Mouse (Mus musculus) cerebellum, adult 2 months (tissue): ENCODE data around the gene Ssbp1. TPM values are rescaled to one million over a fixed set of nuclear protein-coding genes. Genes with fewer than 3 reads are reported as not detected.

Source experiments
- DNase-seq, 2 experiments: peaks; one replicate each; pipeline ENCODE4 v3.0.0; 2021
- H3K27ac ChIP-seq: fragments of 200-500 bp; 2 replicates; pipeline ENCODE4 v1.5.1; 2012; ENCODE audit warnings: low read length, control low read depth, inconsistent platforms; ENCODE audit not compliant: insufficient read depth
- H3K27me3 ChIP-seq: fragments of 200-500 bp; 2 replicates; pipeline ENCODE4 v1.6.1; 2012; ENCODE audit warnings: inconsistent platforms, mild to moderate bottlenecking, low read length, moderate library complexity; ENCODE audit not compliant: control insufficient read depth, insufficient read depth
- H3K4me1 ChIP-seq: fragments of 200-500 bp; 2 replicates; pipeline ENCODE4 v1.6.1; 2011; ENCODE audit warnings: low read length; ENCODE audit not compliant: control insufficient read depth, insufficient read depth
- H3K4me3 ChIP-seq: fragments of 200-500 bp; replicated peaks from 2 replicates; pipeline ENCODE3; 2011; ENCODE audit warnings: mild to moderate bottlenecking, low read depth, low read length, control low read depth; ENCODE audit not compliant: insufficient read depth
- CTCF ChIP-seq: fragments of 200-500 bp; IDR thresholded peaks from 2 replicates; pipeline ENCODE4 v1.5.1; 2011; ENCODE audit warnings: low read depth, mild to moderate bottlenecking, control low read depth, low read length, moderate library complexity, borderline replicate concordance; ENCODE audit not compliant: insufficient read depth
- POLR2A ChIP-seq: fragments of 200-500 bp; IDR thresholded peaks from 2 replicates; pipeline ENCODE4 v1.6.1; 2011; ENCODE audit warnings: low read length, control low read depth, borderline replicate concordance; ENCODE audit not compliant: insufficient read depth
- WGBS: fragments of 180-500 bp; shearing (Covaris S2); methylation state at CpG from one replicate; pipeline ENCODE4 v1.1.7; 2018; 5-methylcytosine and 5-hydroxymethylcytosine counted together
- polyA plus RNA-seq: library from polyadenylated mRNA; depleted of rRNA; stranded (reverse); fragments of >200 nt; gene quantifications from 2 replicates; pipeline ENCODE4 v1.2.3, GENCODE M21; 2012; rRNA removed

Gene Ssbp1
- polyA plus RNA-seq, 1 experiment, result 47.0 TPM

- Histone ChIP-seq H3K27me3 (no peaks in the 10 kb centered on the region), H3K4me3 (no peak overlapping the region), H3K27ac (no peak overlapping the region), H3K4me1 (no peaks in the 10 kb centered on the region)
- TF ChIP-seq POLR2A (no peak), CTCF (no peak)
- no peak for DNase-seq
- 100% methylated on average over 1 of the region's 1 CpGs for WGBS
Observed at GRCm38 (mm10) chr6:40479705-40480104, 8.6 kb downstream of the Ssbp1 start.

- H3K27ac ChIP-seq, result no peak overlapping the region
- no peaks in the 10 kb centered on the region for H3K4me1 ChIP-seq
- H3K27me3 ChIP-seq, result no peaks in the 10 kb centered on the region
- no peak overlapping the region for H3K4me3 ChIP-seq
- 87% methylated on average over 5 of the region's 5 CpGs for WGBS
- DNase-seq, result no peak
- no peak for TF ChIP-seq POLR2A
Observed at GRCm38 (mm10) chr6:40482318-40482717, 11.2 kb downstream of the Ssbp1 start.

GRCm38 (mm10) chr6:40490933-40491332 is 19.8 kb downstream of the Ssbp1 start, which contains the start of gene Tas2r137:
Gene Tas2r137 (plus strand): TSS chr6:40491233.
- no peak for TF ChIP-seq CTCF
- TF ChIP-seq POLR2A, result no peak

GRCm38 (mm10) chr6:40493229-40493628 is 22.1 kb downstream of the Ssbp1 start, which contains the start of gene Tas2r108:
Gene Tas2r108 (plus strand): TSS chr6:40493529.
- Histone ChIP-seq H3K27ac (no peak within 1 kb of the TSS), H3K4me1 (no peaks in the 10 kb centered on the region), H3K4me3 (no peak within 1 kb of the TSS), H3K27me3 (no peaks in the 10 kb centered on the region)
- DNase-seq, result no peak
- TF ChIP-seq CTCF, result no peak
- no peak for TF ChIP-seq POLR2A
- 93% methylated on average over 3 of the region's 3 CpGs for WGBS

More at GRCm38 (mm10) chr6:40490933-40491332, 19.8 kb downstream of the Ssbp1 start, which contains the start of gene Tas2r137:
- Histone ChIP-seq H3K27ac (no peak within 1 kb of the TSS), H3K4me3 (no peak within 1 kb of the TSS), H3K27me3 (no peaks in the 10 kb centered on the region), H3K4me1 (no peaks in the 10 kb centered on the region)
- DNase-seq, result no peak

- H3K27ac ChIP-seq, result no peak within 1 kb of the TSS
- H3K27me3 ChIP-seq, result no peaks in the 10 kb centered on the region
- no peaks in the 10 kb centered on the region for H3K4me1 ChIP-seq
- WGBS, result 61% methylated on average over 1 of the region's 1 CpGs
- no peak within 1 kb of the TSS for H3K4me3 ChIP-seq
- TF ChIP-seq POLR2A (no peak), CTCF (no peak)
- no peak for DNase-seq
Observed at GRCm38 (mm10) chr6:40519408-40519807, 48.3 kb downstream of the Ssbp1 start, which contains the start of gene Prss37. Gene Prss37 (minus strand): TSS chr6:40519508.

Other genes with a start within 250 kb of the Ssbp1 start
- gene Agk, start 146.2 kb upstream of the Ssbp1 start, polyA plus RNA-seq, result 34.8 and 40.9 TPM in 2 replicates
- 64.6 and 67.0 TPM in 2 replicates for gene E330009J07Rik, start 35.2 kb upstream of the Ssbp1 start, polyA plus RNA-seq
- gene Wee2, start 32.3 kb upstream of the Ssbp1 start, polyA plus RNA-seq, result 0.28 and 0.41 TPM in 2 replicates
- gene Tas2r137, start 19.9 kb downstream of the Ssbp1 start, polyA plus RNA-seq, result 0.36 TPM in 1 of 2 replicates, not detected in the other
- gene Tas2r108, start 22.2 kb downstream of the Ssbp1 start, polyA plus RNA-seq, result 0.41 and 0.67 TPM in 2 replicates
- gene Prss37, start 48.2 kb downstream of the Ssbp1 start, polyA plus RNA-seq, result not detected in 2 replicates
- not detected in 2 replicates for gene Olfr461, start 83.7 kb downstream of the Ssbp1 start, polyA plus RNA-seq
- 0.16 and 0.23 TPM in 2 replicates for gene Olfr460, start 98.1 kb downstream of the Ssbp1 start, polyA plus RNA-seq
- gene Clec5a, start 114.5 kb downstream of the Ssbp1 start, polyA plus RNA-seq, result 0.95 and 1.3 TPM in 2 replicates
- gene Tas2r138, start 142.0 kb downstream of the Ssbp1 start, polyA plus RNA-seq, result not detected in 2 replicates
- gene Mgam, start 157.5 kb downstream of the Ssbp1 start, polyA plus RNA-seq, result 0.08 TPM in 2 replicates